Mouse (Mus musculus) ovary, adult 18-20 months (tissue): ENCODE data around the gene Pdzrn4.

Source experiments
- DNase-seq: peaks from one replicate; pipeline ENCODE4 v3.0.0; 2022; ENCODE audit warnings: low spot score, mixed read lengths

Pdzrn4 gene

GRCm38 (mm10) chr15:92587431-92587830 is 190.8 kb downstream of the Pdzrn4 start:
- DNase-seq: no peak

DNA sequence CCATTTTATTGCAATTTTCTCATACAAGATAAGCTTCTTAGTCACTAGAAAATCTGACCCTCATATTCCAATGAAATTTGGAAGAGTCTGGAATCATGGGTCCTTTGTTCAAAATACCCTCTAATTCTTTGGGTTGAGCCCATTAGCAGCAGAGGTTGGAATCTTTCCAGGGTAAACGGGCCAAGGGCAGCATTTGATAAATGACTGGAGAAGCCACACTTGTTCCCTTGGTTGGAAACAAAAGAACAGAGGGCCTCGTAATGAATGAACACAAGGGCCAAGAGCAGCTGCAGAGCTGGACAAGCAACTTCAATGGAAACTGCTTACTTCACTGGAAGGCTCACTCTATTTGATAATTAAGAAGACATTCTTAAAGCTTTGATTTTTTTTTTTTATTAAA is 198.0 kb downstream of the Pdzrn4 start:
- no peak for DNase-seq

DNA sequence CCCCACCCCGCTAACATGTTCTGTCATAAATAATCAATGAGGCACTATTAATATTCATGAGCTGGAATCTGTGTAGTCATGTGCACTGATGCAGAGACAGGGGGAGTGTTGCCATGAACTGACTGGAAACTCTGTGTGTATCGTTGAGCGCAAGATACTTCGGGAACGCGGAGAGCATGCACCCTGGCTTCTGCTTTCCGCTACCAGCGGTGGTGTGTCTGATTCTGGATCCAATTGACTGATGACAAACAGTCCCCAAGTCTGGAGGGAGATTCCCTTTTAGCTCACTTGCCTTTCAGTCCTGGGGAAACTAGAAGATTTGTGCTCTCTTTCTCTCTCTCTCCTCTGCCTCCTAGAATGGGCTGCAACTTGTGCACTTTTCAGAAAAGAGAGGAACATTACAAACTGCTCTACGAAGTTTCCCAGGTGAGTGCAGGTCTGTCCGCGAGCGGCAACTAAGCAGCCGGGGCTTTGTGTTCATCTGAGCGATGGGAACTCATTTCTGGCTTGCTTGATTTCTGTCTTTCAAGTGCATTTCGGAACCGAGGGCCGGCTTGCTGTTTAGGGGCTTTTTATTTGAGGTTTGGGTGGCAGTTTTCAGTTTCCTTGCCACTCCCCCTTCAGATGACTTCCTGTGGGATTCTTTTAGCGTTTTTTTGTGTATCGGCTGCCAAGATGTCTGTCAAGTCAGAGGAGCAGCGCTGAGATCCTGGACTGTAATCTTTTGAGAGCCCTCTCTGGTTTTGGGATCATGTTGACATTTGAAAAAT is 200.5 kb downstream of the Pdzrn4 start:
- no peak for DNase-seq

DNA sequence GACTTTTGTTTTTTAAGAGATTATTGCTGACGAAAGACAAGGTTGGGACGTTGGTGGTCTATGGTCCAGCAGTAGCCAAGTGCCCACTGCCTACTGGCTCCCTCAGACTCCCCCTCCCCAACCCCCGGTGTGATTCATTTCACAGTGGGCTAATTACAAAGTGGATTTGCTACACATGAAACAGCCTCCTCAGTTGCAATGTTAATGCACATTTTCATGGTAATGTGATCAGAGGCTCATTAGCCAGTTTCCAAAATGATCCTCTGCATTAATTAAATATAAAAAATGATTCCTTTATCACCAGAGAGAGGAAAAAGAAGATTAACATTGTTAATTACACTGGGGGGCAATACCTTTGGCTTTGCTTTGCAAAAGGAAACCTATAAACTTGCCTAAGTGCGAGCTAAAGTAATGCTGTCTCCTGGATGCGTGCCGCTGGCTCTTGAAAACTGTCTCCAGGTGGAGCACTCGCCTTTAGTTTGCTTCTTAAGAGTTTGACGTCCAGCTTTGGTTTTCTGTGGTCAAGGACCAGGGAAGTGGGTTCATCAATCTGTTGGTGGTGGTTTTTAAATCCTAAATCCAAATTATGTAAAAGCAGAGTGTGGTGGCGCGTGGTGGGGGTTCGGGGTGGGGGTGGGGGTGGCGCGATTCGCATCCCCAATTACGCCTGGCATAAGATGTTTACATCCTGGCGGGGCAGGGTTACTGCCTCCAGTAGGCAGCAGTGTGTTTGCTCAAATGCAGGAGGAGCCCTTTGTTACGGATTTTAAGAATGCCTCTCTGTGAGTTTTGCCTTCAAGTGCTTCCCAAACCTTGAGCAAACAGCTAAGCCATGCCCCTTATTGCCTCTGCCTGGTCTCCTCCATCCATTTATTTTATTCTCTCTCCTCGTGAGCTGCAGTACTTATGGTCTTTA is 202.0 kb downstream of the Pdzrn4 start:
- DNase-seq: no peak

- DNase-seq: no peak
Measured at GRCm38 (mm10) chr15:92599381-92599780, 202.7 kb downstream of the Pdzrn4 start.

- no peak for DNase-seq
Measured at GRCm38 (mm10) chr15:92610866-92611265, 214.2 kb downstream of the Pdzrn4 start.

DNA sequence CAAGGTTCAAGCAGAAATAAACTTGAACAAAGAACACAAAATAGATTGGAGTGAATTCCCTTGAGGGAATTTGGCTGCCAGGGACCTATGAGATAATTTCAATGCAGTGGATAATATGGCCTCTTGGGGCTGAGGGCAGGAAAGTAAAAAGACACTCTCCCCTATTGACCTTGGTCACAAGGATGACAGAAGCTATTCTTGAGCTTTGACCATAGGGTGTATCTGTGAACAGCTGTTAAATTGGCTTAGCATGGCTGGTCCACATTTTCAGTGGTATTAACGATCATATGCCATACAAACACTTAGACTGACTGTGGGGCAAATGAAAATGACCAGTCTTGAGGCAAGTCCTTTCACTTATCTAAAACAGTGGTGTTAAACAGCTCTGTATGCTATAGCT is 215.7 kb downstream of the Pdzrn4 start:
- DNase-seq: no peak

DNA sequence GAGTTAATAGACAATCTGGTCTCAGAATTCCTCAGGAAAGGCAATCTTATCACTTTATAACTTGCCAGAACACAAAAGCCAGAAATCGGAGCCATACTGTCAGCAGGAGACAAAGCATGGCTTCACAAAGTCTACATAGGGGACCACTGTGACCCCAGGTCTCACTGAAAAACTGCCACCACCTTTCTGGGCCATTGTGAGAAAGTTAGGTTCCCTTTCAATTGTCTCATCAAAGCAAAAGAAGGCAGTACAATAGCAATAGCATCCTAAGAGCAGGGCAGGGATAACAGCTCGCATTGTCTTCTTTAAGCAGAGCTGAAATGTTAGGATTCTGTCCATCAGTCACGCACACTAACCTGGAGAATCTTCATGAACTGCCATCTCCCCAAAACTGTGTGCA is 216.5 kb downstream of the Pdzrn4 start:
- DNase-seq: no peak

DNA sequence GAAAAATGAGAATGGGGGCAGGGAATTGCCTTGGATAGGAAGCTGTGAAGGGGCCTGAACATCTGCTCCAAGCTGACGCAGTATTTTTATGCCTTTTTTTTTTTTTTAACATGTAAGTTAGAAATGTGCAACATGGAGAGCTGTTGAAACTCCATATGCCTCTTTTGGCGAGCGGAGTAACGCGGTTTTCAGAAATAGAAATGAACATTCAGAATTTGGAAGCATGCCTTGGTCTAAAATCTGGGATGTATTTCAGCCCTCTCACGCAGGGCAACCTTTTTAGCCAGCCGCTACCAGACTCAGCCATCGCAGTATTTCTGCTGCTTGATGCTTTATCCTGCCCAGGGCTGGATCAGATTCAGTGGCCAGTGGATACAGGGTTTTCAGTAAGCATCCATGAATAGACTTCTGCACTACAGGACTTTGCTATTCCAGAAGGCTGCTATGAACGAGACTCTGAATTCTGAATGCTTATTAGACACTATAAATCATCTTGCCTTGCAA is 225.1 kb downstream of the Pdzrn4 start:
- DNase-seq: no peak

DNA sequence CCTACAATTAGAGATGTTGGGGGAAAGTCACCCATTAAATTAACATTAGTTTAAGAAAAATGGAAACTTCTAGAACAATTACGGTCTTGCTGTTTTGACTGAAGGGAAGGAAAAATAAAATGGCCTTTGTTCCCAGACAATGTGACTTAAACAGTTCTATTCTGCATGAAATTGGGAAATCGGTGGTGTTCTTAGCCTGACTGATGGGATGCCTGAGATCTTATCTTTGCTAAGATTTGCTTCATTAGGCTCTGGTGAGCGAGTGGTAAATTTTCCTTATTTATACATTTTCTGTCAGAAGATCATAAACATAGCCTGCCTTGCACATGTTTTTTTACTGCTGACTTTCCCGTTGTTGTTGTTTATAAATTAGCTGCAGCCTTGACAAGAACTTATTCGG is 225.6 kb downstream of the Pdzrn4 start:
- DNase-seq: no peak

GRCm38 (mm10) chr15:92629172-92629571 is 232.5 kb downstream of the Pdzrn4 start:
- no peak for DNase-seq

DNA sequence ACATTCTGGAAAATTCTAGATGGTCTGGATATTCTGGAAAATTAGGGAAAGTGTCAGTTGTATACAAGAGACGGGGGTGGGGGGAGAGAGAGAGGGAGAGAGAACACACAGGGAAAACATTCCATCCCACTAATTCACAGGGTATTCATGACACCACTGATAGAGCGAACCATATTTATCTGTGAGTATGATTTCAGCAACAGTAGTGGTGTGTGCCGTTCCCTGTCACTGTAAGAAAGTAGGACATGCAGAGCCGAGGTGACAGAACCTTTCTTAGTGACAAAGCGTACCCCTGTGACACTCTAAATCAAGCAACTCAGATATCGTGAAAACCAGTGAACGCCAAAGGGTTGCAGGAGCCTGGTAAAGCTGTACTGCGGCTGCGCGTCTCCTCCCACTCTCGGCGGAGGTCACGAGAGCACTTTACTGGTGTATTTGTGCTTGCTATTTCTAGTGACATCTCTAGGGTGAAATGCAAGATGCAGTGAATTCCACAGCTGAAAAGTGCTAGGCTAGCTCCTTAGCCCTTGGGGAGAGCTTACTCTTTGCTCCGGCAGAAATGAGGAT is 237.4 kb downstream of the Pdzrn4 start:
- no peak for DNase-seq

GRCm38 (mm10) chr15:92640212-92641082 is 243.8 kb downstream of the Pdzrn4 start:
- DNase-seq: peak; percentile 3

DNA sequence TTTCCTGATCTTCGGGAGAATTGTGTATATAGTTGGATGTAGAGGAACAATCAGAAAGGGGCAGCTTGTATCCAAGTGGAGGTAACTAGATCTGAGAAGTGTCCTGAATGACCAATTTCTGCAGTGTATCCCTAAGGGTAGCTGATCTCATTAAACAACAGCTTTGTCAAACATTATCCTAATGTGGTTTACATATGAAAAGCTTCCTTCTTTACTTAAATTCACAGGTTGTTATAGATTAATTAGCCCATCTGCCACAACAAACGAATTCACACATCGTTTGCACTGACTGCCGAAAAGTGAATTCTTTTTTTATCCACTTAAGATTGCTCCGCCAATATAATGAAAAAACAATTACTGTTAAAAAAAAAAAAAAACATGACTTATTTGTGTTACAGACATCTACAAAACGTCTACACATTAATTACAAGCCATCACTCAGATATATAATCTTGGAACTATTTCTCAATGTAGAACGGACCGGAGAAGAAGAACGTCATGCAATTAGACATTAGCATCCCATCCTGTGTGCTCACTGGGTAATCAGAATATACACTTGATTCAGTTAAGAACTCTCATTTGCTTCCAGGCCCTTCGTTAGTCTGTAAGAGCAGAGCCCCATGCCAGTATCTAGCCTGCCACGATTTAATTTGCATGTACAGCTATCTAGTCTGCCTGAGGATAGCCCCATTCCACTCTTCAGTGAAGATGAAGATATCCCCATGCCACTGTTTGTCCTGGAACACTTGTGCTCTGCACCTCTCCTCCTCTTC is 274.8 kb downstream of the Pdzrn4 start:
- no peak for DNase-seq

- DNase-seq: no peak
Measured at GRCm38 (mm10) chr15:92676096-92676495, 279.4 kb downstream of the Pdzrn4 start.

DNA sequence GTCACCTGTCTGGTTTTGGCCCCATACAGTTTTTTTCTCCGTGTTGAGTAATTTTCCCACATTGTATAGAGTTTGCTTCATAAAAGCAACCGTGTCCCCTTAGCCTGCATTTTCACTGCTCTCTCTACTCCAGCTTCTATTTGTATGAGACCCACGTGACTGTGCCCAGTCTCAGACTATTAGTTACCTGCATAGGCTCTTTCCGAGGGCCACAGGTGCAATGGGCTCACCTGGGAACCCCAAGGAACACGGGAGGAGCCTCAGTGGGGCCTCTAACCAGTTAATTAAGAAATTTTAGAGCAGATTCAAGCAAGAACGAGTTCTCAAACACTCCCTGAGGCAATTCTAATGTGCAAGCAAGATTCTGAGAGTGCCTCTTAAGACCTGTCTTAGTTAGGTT is 281.7 kb downstream of the Pdzrn4 start:
- DNase-seq: no peak

- no peak for DNase-seq
Measured at GRCm38 (mm10) chr15:92679541-92679940, 282.9 kb downstream of the Pdzrn4 start.

GRCm38 (mm10) chr15:92696276-92696956 is 299.7 kb downstream of the Pdzrn4 start:
- DNase-seq: no peak

DNA sequence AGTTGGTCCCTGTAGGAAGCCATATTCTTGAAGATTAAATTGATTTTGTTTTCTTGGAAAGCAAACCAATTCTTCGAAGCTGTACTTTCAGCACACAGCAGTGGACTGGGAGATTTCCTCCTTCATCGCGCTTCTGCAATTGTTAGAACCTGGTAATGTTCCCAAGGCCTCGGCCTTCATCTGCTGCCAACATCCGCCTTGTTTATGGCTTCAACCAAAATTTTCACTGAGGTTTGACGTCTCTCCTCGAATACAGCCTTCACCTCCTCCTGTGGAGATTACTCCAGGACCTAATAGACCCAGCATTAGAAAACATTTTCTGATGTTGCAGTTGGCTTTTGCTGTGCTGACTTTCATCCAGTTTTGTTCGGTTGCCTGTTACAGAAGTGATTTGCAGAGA is 307.5 kb downstream of the Pdzrn4 start:
- peak; percentile 76 for DNase-seq

DNA sequence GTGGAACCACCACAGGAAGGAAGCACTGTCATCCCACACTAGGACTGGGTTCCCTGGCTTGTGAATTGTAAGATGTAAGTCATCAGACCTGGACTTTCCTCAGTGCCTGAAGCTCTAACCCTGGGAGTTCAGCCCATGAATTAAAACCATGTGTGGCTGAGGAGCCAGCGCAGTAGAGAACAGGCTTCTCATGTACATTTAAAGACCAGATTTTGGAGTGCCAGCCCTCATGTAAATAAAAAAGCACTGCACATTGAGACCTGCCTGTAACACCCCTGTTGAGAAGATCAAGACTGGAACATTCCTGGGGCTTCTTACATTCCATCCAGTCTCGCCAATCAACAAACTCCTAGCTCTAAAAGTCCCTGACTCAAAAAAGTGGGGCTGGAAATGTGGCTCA is 342.0 kb downstream of the Pdzrn4 start:
- no peak for DNase-seq
